8 mouse cellular contexts compared by ENCODE assay signal in the genomic region with DNA sequence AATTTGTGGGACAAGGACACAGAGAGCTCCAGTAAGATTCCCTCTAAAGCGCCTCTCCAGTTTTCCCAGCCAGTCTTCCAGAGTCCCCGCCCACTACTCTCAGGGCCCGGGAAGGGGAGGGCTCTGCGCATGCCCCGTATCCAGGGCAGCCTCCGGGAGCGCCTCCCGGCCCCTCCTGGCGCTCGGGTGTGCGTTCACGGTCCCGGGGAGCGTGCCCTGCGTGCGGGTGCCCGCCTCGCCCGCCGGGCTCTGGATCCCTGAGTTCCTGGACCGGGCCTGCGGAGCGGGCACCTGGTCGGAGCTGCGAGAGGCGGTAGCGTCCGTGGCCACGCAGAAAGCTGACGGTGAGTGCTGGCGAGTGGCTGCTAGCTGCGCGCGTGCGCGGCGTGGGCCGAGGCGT. TPM values are rescaled to one million over a fixed set of nuclear protein-coding genes. Genes with fewer than 3 reads are reported as not detected.
DNase-seq lines count a peak whose midpoint lies in the region; ATAC-seq and TF ChIP-seq lines count a peak whose summit lies in the region.

A gene (plus strand): TSS at position 155 of the 400 bp plus-strand sequence.

- TF ChIP-seq EP300 in stomach, postnatal 0 days (optimal IDR thresholded peaks at IDR 0.05), result no peak

- peak; percentile 48 to 52 for DNase-seq in spleen, adult 18-20 months
- DNase-seq in spleen, adult 12 weeks (ENCODE audit: low spot score), result no peak
- peak; percentile 89 for DNase-seq in forebrain, embryonic 10.5 days (ENCODE audit: extremely low spot score, low spot score)
- peak; percentile 96 for DNase-seq in kidney, postnatal 14 days
- peak; percentile 83 for DNase-seq in liver, embryonic 11.5 days (ENCODE audit: low spot score)
- peak; percentile 12 to 14 for DNase-seq in natural killer cell, adult 2 months (ENCODE audit: low spot score in 2 of 2)
- DNase-seq in stomach, postnatal 0 days (ENCODE audit: low spot score), result peak; percentile 95

- H3K4me2 ChIP-seq in heart, embryonic 13.5 days, result peak within 1 kb of the TSS; percentile 89
- peak within 1 kb of the TSS; percentile 79 for H3K4me2 ChIP-seq in liver, embryonic 11.5 days
- H3K4me2 ChIP-seq in stomach, postnatal 0 days (replicated peaks; ENCODE audit: low read depth), result peak within 1 kb of the TSS; percentile 70

- peaks cover 28% of the 10 kb centered on the region for H3K4me1 ChIP-seq in forebrain, embryonic 10.5 days
- peaks cover 39% of the 10 kb centered on the region for H3K4me1 ChIP-seq in heart, embryonic 13.5 days
- H3K4me1 ChIP-seq in liver, embryonic 11.5 days (replicated peaks; ENCODE audit: control insufficient read depth, insufficient read depth, low read length), result peaks cover 3% of the 10 kb centered on the region
- peaks cover 3% of the 10 kb centered on the region; the same call in 1 of the 2 replicates for H3K4me1 ChIP-seq in stomach, postnatal 0 days (replicated peaks; ENCODE audit: control insufficient read depth, insufficient read depth)

- peak within 1 kb of the TSS; percentile 94 for H3K4me3 ChIP-seq in forebrain, embryonic 10.5 days
- peak within 1 kb of the TSS; percentile 92 for H3K4me3 ChIP-seq in heart, embryonic 13.5 days
- H3K4me3 ChIP-seq in liver, embryonic 11.5 days (ENCODE audit: low read depth, low read length), result peak within 1 kb of the TSS; percentile 82
- H3K4me3 ChIP-seq in stomach, postnatal 0 days (ENCODE audit: low read depth, low read length), result peak within 1 kb of the TSS; percentile 99

- no peaks in the 10 kb centered on the region for H3K27me3 ChIP-seq in forebrain, embryonic 10.5 days (ENCODE audit: poor library complexity, severe bottlenecking)
- no peaks in the 10 kb centered on the region for H3K27me3 ChIP-seq in heart, embryonic 13.5 days (replicated peaks)
- no peaks in the 10 kb centered on the region for H3K27me3 ChIP-seq in liver, embryonic 11.5 days (replicated peaks; ENCODE audit: control insufficient read depth, insufficient read depth, low read length)
- no peaks in the 10 kb centered on the region for H3K27me3 ChIP-seq in stomach, postnatal 0 days (ENCODE audit: control insufficient read depth, insufficient read depth, low read length)

- peak within 1 kb of the TSS; percentile 94 for H3K9ac ChIP-seq in heart, embryonic 13.5 days
- H3K9ac ChIP-seq in liver, embryonic 11.5 days (ENCODE audit: low read depth, low read length), result peak within 1 kb of the TSS; percentile 76
- H3K9ac ChIP-seq in stomach, postnatal 0 days (ENCODE audit: low read length), result peak within 1 kb of the TSS; percentile 97

- 0% methylated on average over 39 of the region's 39 CpGs for WGBS in forebrain, embryonic 10.5 days
- 0% methylated on average over 39 of the region's 39 CpGs for whole genome bisulfite sequencing in heart, embryonic 13.5 days
- under 1% methylated on average over 39 of the region's 39 CpGs for WGBS in liver, embryonic 11.5 days
- 0% methylated on average over 30 of the region's 39 CpGs for WGBS in stomach, postnatal 0 days

- no peaks in the 10 kb centered on the region for H3K36me3 ChIP-seq in forebrain, embryonic 10.5 days (replicated peaks)
- H3K36me3 ChIP-seq in heart, embryonic 13.5 days, result no peaks in the 10 kb centered on the region
- H3K36me3 ChIP-seq in liver, embryonic 11.5 days (ENCODE audit: control insufficient read depth, insufficient read depth, low read length), result no peaks in the 10 kb centered on the region
- H3K36me3 ChIP-seq in stomach, postnatal 0 days (ENCODE audit: control insufficient read depth, insufficient read depth, low read length), result no peaks in the 10 kb centered on the region

- peak within 1 kb of the TSS; percentile 98 for H3K27ac ChIP-seq in forebrain, embryonic 10.5 days
- H3K27ac ChIP-seq in heart, embryonic 13.5 days (replicated peaks), result peak within 1 kb of the TSS; percentile 89
- H3K27ac ChIP-seq in liver, embryonic 11.5 days (ENCODE audit: low read depth, low read length), result peak within 1 kb of the TSS; percentile 56
- H3K27ac ChIP-seq in stomach, postnatal 0 days (replicated peaks), result peak within 1 kb of the TSS; percentile 98

- H3K9me3 ChIP-seq in forebrain, embryonic 10.5 days, result no peaks in the 10 kb centered on the region
- no peaks in the 10 kb centered on the region for H3K9me3 ChIP-seq in heart, embryonic 13.5 days
- H3K9me3 ChIP-seq in liver, embryonic 11.5 days (ENCODE audit: control insufficient read depth, low read length), result no peaks in the 10 kb centered on the region
- no peaks in the 10 kb centered on the region for H3K9me3 ChIP-seq in stomach, postnatal 0 days (ENCODE audit: control insufficient read depth, low read length)

- no peak for TF ChIP-seq CTCF in stomach, postnatal 0 days (IDR thresholded peaks at IDR 0.05; ENCODE audit: low read depth)

- ATAC-seq in heart, embryonic 13.5 days (ENCODE audit: extremely low read depth, insufficient number of reproducible peaks, low FRiP score, low TSS enrichment), result peak; percentile 92
- ATAC-seq in liver, embryonic 11.5 days (replicated peaks; ENCODE audit: low FRiP score), result peak; percentile 91
- peak; percentile 98 for ATAC-seq in stomach, postnatal 0 days (ENCODE audit: low FRiP score, low TSS enrichment)

RNA-seq across cellular contexts. Expression of the gene that starts here (rescaled TPM):
- 12.2 and 13.0 TPM in 2 replicates for polyA plus RNA-seq in forebrain, embryonic 10.5 days (2016; fragmentation: Nextera tagmentation; extraction: Ambion mirVana)
- 8.3 and 8.9 TPM in 2 replicates for polyA plus RNA-seq in heart, embryonic 13.5 days (2015; fragmentation: Nextera tagmentation; extraction: Ambion mirVana)
- 8.2 and 8.8 TPM in 2 replicates for polyA plus RNA-seq in liver, embryonic 11.5 days (2014; fragmentation: Nextera tagmentation; extraction: Ambion mirVana)
- 23.7 and 24.7 TPM in 2 replicates for polyA plus RNA-seq in stomach, postnatal 0 days (2015; fragmentation: Nextera tagmentation; extraction: Ambion mirVana)
